Mouse (Mus musculus) olfactory bulb, adult 2 months (tissue): ENCODE measurements around the gene Ankrd66.

Experiments used
- CTCF ChIP-seq: fragments of 200-500 bp; IDR thresholded peaks from 2 replicates; pipeline ENCODE4 v1.5.1; 2012; ENCODE audit warnings: low read depth, mild to moderate bottlenecking, low read length, moderate library complexity; ENCODE audit not compliant: insufficient read depth
- POLR2A ChIP-seq: fragments of 200-500 bp; IDR thresholded peaks from 2 replicates; pipeline ENCODE4 v1.6.1; 2012; ENCODE audit warnings: mild to moderate bottlenecking, low read depth, low read length, moderate library complexity; ENCODE audit not compliant: insufficient read depth

DNA sequence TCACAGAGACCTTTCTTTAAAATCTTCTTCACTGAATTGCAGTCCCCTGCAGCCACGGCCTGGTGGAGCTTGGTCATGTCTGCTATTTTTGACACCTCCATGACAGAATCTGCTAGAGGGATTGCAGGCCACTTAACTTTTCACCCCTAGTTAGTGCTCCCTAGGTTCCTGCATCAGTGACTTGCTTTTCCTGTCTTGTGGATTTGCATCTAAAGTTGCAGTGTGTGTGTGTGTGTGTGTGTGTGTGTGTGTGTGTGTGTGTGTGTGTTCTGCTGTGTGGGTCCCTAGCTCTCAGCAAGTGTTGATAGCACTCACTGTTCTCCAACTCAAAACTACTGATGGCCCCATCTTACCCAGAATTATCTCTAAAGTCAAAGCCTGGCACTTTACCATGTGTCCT lies at the start of gene Ankrd66:
- no peak for TF ChIP-seq CTCF
- TF ChIP-seq POLR2A, result no peak
